Mouse (Mus musculus) lung, postnatal 4 days (tissue): Measurements from ENCODE around the gene Gm49673.
"Not testable (repeated sequence)": the region's sequence is repeated elsewhere in the genome, so short reads cannot be mapped to it uniquely, and the experiment has no call there.

Source experiments
- DNase-seq, 2 experiments: peaks; one replicate each; pipeline ENCODE4 v3.0.0; 2021

Gm49673 gene

DNA sequence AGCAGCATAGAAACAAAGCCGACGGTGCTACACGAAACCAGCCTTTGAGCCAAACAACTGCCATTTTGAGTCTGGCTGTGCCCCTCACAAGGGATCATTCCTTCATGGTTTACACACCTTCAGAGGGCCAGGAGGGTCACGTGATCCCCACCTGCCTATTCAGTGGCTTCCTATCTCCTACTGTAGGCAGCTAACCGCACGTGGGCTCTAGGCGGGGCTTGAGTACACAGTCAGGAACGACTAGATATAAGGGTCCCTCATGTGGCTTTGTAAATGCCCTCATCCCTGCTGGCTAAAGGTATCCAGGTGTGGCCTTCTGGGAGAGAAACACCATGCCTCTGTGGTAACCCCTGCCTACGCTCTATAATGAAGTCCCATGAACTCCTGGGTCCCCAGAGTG is 18.0 kb downstream of the Gm49673 start:
- not testable (repeated sequence) for DNase-seq

DNA sequence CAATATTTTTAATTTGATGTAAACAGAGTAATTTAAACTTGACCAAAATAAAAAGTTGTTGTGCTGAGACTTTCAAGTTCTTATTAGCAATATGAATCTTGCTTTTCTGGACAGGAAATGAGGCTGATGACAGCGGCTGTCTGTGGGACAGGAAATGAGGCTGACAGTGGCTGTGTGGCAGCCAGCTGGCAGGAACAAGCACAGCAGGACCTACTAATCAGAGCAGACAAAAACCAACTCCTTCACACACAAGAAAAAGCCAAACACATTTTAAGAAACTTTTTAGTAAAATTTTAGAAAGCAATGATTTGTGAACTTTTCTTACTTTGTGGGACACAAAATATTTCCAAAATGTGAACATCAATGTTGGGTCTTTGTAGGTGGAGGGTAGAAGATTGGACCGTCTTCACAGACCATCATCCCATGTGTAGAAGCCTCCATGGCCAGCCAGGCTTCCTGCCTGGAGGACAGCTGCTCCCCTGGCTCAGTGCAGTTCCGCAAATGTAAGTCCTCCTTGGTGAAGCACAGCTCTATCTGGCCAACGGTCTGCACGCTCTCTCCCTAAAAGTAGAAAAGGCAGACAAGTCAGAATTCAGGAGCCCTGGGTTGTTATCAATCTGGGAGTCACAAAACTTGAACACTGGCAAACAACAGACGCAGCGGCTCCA is 19.1 kb downstream of the Gm49673 start:
- not testable (repeated sequence) for DNase-seq

DNA sequence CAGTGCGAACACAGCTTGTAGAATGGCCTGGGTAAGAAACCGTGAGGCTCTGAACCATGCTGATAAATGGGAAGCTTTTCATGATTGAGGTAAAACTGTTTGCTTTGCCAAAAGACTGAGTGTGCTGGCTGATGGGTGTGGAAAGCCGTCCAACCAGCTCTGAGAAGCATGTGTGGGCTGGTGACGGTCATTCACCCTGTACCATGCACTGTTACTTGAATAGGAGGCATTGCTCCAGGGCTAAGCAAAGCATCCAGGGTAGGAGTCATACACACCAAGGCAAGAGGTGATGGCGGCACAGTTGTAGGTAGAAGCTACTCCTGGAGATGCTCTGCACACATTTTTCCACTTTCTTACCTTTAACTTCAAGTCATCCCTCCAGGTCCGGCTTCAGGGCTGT is 23.0 kb downstream of the Gm49673 start:
- DNase-seq = not testable (repeated sequence)

DNA sequence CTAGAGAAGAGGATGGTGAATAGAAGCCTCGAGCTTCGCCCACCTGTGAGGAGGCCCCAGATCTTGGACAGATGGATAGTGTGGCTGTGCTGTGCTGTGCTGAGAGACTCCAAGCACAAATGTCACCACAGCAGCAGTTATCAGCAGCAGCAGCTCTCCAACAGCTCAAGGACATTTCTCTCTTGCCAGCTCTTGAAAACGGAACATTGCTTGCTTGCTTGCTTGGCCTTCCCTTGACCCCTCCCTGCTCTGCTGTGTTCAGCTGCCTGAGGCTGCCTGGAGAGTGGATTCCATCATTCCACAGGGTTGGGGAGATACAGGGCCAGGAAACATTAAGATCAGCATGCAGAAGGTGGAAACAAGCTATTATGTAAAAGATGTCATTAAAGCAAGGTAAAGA is 24.6 kb downstream of the Gm49673 start:
- not testable (repeated sequence) for DNase-seq

DNA sequence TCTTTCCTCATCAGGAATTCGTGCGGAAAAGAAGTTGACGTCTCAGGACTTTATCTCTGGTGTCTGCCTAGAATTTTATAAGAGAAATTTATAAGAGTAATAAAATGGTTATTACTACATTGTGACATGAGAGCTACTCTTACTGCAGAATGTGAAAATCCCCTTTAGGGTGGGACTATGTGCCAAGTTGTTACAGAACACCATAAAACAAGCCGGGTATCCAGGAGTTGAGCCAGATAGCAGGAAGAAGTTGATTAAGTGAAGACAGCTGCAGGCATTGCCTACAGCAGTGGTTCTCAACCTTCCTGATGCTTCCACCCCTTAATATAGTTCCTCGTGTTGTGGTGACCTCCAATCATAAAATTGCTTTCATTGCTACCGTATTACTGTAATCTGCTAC is 30.7 kb downstream of the Gm49673 start:
- not testable (repeated sequence) for DNase-seq

DNA sequence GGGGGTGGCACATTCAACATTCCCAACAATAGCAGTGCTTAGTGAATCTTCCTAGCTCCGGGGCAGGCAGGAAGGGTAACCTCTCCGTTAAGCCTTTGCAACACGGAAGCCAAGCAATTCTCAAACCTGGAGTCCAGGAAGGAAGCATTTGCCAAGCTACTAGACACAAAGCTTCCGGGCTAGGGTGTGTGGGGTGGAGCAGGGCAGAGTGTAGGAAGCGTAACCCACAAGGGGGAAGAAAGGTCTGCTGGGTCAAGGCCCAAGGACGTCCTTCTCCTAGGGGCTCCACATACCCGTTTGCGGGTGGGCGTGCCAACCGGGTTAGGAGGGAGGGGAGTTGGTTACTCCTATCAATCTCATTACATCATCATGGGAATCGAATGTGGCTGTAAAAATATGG is 31.2 kb downstream of the Gm49673 start:
- DNase-seq = peak; percentile 43 to 44

DNA sequence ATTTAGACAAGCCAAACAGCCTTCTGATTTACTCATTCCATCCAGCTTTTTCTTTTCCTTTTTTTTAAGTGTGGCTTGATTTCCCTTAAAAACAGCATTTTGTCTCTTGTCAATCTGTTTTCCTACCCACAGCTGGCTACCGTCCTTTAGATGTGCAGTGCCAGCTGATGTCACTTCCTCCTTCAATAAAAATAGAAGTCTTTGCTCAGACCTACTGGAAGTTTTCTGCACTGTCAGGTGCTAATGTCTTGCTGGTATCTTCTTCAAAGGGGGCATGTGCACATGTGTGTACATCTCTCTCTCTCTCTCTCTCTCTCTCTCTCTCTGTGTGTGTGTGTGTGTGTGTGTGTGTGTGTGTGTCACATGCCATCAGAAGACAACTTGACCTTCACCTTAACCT is 35.4 kb downstream of the Gm49673 start:
- not testable (repeated sequence) for DNase-seq

DNA sequence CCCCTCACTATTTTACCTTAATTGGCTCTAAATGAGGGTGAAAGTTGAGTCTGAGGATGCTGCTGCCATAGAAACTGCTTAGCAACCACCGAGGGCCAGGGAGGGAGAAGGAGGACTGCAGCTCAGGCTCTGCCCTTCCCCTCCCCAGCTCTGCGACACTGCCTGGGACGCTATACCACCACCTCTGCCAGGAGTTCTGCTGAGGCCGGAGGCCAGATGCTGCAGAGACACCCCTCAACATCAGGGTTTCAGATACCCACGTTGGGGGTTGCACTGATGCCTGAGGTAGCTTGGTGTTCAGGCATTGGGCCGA is 46.3 kb downstream of the Gm49673 start:
- not testable (repeated sequence) for DNase-seq

DNA sequence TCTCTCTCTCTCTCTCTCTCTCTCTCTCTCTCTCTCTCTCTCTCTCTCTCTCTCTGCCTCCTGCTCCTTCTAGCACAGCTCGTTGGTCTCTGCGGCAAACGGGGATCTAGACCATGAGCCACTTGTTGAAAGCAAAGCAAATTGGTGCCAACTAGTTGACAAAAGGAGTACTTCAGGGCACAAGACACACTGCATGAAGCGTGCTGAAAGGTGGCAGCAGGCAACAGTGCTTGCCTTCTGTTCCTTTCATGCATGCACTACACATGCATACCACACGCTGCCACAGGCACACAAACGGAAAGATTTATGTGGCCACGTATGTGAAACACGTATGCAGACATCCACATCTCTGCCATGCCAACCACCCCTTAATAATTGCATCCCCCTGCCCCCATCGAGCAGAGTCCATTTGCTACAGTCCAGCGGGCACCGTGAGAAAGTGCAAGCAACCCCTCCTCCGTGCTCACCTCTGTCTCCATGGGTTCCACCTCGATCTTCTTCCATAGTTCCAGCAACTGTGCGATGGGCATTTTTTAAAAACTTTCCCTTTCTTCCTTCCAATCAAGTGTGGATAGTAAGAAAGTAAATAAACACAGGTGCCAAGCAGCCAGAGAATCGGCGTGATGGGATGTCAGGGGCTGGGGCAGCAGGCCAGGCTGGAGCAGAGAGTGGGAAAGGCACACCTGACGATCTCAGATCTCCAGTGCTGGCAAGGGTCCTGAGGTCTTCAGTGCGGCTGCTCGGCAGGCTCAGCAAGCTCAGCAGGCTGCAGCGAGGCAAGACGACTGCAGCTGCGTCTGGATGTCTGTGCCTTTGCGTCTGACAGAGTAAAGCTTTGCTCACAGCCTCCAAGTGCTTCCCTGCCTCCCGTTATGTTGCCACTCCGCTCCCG is 46.9 kb downstream of the Gm49673 start:
- DNase-seq = not testable (repeated sequence)

DNA sequence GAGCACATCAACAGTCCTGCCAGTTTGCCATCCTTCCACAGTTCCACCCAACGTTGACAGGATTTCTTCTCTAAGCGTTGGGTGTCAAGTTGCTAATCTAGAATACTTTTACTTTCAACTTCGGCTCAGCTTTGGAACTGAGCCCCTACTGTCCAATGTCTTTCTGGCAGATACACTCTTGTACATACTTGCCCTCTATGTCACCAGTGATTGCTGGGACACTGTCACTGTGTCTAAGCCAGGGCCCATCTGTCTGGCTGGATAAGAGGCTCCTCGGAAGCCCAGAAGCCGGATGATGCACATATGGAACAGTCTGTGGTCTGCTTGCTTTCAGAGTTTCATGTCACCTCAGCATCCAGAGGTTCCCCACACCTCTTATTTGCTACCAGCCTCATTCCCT is 51.4 kb downstream of the Gm49673 start:
- DNase-seq = not testable (repeated sequence)

DNA sequence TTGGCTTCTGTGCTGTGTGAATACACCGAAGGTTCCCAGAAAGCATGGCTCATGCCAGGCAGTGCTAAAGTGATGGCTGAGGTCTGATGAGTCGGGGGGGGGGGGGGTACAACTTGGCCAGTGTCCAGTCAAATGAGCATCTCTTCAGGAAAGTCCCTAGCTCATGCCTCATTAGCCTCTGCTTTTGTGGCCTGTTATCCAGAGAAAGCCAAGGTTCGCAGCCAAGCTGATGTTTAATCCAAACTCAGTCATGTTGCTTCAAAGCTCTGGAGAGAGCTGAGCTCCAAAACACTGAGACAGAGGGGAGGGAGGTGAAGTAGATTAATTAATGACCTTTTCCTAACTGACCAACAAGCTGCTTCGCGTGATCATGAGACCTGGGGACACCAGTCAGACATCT is 51.9 kb downstream of the Gm49673 start:
- not testable (repeated sequence) for DNase-seq

DNA sequence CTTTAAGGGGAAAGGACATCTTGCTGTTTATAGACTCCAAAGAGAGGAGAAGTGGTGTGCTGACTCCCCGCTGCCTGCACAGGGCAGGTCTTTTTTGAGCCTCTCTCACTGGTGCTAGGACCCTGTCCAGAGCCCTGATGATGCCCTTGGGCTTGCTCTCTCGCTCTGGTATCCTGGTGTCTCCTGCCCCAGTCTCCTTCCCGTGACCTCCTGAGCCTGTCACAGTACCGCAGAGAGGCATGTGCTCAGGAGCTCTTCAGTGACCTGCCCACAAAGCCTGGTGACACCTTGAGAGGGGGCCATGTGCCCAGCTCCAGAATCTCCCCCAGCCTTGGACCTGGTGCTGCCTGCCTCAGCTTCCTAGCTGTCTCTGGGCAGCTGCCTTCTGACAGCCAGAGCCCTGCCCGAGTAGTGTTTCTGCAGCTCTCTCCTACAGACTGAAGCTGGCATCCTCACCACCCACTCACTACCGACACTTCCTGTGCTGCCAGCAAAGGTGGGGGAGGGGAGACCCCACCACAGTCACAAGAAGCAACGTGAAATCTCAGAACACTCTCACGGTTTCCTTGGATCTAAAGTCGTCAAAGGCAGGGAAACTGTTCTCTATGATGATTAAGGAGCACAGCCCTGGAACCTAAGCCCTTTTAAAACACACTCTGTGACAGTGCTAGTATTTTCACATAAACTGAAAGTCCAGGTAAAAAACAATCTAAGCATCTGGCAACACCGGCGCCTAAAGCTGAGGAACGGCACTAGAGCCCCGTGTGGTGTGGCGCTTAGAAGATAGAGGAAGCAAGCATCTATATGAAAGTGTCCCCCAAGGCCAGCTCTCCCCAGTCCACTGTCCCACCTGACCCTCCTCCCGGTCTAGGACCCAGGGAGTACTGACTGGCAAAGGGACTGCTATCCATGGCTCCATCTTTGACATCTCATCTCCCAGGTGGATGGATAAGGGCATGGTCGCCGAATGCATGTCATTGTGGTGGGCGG is 54.8 kb downstream of the Gm49673 start:
- not testable (repeated sequence) for DNase-seq

DNA sequence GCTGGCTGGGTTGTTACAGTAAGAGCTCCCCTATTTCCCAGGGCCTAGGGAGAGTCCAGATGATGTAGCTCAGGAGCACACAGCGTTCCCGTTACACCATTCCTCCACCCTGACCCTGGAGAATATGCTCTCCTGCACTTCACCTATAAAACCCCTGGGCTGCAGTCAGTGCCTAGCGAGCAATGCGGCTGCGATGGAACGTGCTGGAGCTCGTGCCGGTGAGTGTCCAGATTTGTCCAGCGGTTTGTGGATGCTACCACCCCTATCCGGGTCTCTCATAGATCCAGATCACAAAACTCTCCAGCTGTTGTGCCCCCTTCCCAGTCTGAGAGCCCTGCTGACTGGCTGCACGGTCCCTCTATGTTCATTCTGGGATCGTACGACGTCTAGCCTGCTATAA is 56.3 kb downstream of the Gm49673 start:
- not testable (repeated sequence) for DNase-seq

DNA sequence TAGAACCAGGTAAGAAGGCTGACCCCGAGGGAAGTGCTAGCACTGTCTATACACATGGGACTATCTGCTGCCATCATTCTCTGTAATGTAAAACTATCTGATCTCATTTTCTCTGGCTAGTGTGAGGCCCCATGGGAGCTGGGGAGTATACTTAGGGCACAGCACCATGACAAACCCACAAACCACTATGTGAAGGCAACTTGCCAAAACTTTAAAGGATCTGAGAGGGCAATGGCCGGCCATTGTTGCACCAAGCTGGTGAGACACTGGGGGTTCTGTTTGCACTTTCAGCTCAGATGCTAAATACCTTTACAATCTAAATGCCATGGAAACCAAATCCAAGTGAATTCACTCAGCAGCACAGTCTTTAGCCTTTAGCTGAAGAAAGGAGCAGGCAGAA is 77.7 kb downstream of the Gm49673 start:
- not testable (repeated sequence) for DNase-seq

DNA sequence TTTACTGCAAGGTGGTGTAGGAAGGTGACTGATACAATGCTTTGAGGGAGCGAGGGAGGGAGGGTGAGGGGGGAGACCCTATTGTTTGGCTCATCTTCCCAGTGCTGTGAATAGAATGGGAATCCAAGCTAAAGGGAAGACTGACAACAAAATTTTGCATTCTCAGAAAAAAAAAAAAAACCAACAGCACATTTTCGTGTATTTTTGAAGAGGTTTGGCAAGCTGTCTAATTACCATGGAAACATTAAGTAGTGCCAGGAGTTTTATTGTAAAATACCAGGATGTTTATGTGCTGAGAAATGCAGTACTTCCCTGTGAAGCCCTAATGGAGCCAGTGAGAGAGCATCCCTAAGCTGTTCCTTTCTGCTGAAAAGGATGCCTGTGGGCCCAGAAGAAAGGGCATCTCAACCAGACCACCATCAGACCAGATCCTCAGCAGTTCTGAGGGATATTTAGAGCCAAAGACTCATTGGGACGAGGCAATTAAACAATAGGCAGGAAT is 90.9 kb downstream of the Gm49673 start:
- not testable (repeated sequence) for DNase-seq

DNA sequence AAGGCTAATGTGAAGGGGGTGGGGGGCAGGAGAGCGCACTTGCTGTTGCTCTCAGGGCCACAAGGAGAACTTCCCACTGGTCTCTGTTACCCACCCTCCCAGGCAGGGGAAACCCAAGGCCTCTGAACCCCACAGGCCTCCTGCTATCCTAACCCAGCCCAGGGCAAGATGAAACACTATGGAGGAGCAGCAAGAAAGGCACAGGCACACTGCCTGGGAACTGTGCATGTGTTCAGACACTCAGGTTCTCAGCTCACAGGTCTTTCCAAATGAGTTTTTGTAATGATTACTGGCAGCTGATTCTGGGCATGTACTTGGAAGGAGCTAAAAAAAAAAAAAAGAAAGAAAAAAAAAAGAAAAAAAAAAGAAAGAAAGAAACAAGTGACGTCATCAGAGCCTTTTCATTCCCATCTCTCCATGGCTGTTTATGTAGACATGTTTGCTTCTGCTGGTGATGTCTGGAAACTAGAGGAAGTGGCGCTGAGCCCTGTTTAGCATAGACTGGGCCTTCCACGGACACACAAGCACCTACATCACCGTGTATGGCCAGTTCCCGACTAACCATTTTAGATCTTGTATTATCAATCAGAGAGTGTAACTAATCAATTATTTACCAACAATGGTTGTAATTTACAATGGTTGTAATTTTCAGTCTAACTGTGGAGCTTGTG is 91.5 kb downstream of the Gm49673 start:
- not testable (repeated sequence) for DNase-seq

DNA sequence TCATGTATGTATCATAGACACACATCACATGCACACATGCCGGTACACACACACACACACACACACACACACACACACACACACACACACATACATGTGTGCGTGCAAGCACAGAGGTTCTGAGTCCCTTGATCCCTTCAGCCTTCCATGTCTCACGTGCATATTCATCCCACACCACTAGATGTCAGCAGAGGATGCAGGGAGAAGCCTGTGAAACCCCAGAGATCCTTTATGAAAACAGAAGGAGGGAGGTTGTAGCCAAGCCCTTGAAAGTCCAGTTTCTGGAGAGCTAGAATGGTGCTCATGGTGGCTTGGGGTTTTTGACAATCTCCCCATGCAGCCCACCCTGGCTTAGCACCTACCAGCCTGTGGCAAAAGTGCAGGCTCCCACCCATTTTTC is 96.3 kb downstream of the Gm49673 start:
- DNase-seq = peak; percentile 55 to 86

DNA sequence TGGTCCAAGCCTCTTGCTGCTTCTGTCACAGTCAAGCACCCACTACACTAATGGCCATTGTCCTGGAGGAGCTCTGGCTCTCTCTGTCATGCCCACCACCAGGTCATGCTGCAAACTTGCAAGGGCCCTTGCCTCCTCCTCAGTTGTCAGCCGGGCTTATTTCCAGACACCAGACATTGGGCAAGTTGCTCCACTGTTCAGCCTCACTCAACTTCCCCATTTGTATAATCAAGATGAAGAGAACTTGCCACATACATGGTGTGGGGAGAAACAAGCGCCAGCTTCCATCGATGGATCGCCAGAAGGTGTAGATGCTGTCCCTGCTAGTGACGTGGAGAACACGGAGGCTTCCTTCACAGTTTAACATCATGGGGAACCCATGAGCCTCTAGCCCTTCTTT is 97.4 kb downstream of the Gm49673 start:
- DNase-seq = not testable (repeated sequence)

DNA sequence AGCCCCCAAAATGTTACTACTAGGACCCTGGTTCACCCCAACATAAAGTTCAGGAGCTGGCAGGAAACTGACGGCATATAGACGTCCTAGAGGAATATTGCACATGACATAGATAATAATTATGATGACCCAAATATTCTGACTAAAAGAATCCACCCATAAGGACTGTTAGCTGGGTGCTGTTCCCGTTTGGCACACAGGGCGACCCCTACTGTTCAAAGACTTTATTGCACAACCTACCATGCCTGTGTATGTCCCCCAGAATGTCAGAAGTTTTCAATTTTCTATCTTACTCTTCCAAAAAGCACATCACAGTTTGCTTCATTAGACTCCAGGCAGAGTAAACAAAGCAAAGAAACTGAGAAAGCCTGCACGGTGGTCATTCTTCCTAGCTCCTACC is 101.4 kb downstream of the Gm49673 start:
- DNase-seq = peak in 1 of 2 experiments; percentile 69

DNA sequence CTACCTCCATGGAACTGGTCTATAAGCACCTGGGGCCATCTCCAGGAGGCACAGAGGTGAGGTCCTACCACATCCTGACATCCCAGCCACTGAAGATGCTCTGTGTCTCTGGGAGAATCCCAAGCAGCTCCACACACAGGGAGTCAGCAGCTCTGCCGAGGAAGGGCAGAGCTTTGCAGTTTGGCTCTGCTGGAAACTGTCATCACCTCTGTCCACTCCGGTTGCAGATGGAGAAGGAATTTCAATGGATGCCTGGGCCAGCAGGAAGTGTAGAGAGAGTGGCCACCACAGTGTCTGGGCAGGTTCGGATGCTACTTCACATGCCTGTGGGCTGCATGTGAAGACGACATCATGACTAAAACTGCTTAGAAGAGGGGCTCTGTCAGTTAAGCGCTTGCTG is 106.4 kb downstream of the Gm49673 start:
- DNase-seq = not testable (repeated sequence)

DNA sequence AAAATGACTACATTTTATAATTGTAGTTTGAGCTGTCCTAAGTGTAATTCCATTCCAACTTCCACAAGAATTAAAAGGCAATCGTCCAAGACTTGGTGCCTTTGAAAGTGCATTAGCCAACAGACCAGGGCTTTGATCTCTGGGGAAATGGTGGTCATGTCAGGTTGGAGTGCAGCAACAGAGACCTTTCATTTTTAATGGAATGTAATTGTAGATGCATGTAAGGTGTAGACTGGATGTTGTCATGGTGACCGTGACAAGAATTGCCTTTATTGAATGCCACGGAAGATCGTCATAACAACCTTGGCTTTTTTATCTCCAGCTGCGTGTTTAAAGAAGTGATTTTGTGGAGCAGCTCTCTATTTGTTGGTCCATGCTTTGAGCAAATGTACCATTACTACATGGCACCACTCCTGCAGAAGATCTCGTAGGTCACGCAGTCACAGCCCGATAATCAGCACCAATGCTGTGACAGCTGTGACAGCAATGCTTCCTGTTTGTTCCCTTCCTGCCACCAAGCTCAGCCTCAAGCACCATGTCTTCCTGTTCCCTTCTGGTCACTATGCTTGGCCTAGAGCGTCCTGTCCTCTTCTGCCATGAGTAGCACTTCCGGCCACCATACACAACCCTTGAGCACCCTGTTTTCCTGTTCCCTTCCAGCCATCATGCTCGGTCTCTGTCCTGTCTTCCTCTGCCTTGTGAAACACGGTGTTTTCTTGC is 107.5 kb downstream of the Gm49673 start:
- DNase-seq = not testable (repeated sequence)
